Mouse (Mus musculus): ENCODE data around the gene Adnp. TPM values are rescaled to one million over a fixed set of nuclear protein-coding genes. Genes with fewer than 3 reads are reported as not detected.

The Adnp gene
- total RNA-seq (2021) = 10 to 100 TPM; 99.3 to 99.9 TPM
- long read RNA-seq, experiment 1, full-length matches to known transcripts = 2 of 2 reads
- long read RNA-seq, experiment 1, partial matches to known transcripts = 0 of 2 reads
- long read RNA-seq, experiment 1, other reads (novel, unspliced or antisense) = 0 of 2 reads
- long read RNA-seq, experiment 2, full-length matches to known transcripts = 2 of 2 reads
- long read RNA-seq, experiment 2, partial matches to known transcripts = 0 of 2 reads
- long read RNA-seq, experiment 2, other reads (novel, unspliced or antisense) = 0 of 2 reads

- DNase-seq (ENCODE audit: low spot score in 2 of 2) = peak; percentile 95 to 98
Observed at GRCm38 (mm10) chr2:168206725-168207644, at the start of gene Adnp. TSS of gene Adnp (minus strand) at chr2:168207112.

- DNase-seq (ENCODE audit: low spot score in 2 of 2) = no peak
Observed at GRCm38 (mm10) chr2:168256506-168256905, 49.6 kb upstream of the Adnp start.

GRCm38 (mm10) chr2:168253822-168254221 is 46.9 kb upstream of the Adnp start:
- no peak for DNase-seq (ENCODE audit: low spot score in 2 of 2)

GRCm38 (mm10) chr2:168252639-168253292 is 45.9 kb upstream of the Adnp start:
- no peak for DNase-seq (ENCODE audit: low spot score in 2 of 2)

- DNase-seq (ENCODE audit: low spot score in 2 of 2) = peak; percentile 86 to 90
Observed at GRCm38 (mm10) chr2:168250270-168250669, 43.4 kb upstream of the Adnp start.

GRCm38 (mm10) chr2:168248856-168249245 is 41.9 kb upstream of the Adnp start:
- DNase-seq (ENCODE audit: low spot score in 2 of 2) = peak; percentile 29 to 40

GRCm38 (mm10) chr2:168248167-168248855 is 41.4 kb upstream of the Adnp start:
- peak; percentile 17 to 40 for DNase-seq (ENCODE audit: low spot score in 2 of 2)

- no peak for DNase-seq (ENCODE audit: low spot score in 2 of 2)
Observed at GRCm38 (mm10) chr2:168245571-168245970, 38.7 kb upstream of the Adnp start.

- no peak for DNase-seq (ENCODE audit: low spot score in 2 of 2)
Observed at GRCm38 (mm10) chr2:168243278-168243677, 36.4 kb upstream of the Adnp start.

- DNase-seq (ENCODE audit: low spot score in 2 of 2) = no peak
Observed at GRCm38 (mm10) chr2:168242841-168243240, 35.9 kb upstream of the Adnp start.

GRCm38 (mm10) chr2:168238335-168238734 is 31.4 kb upstream of the Adnp start:
- no peak for DNase-seq (ENCODE audit: low spot score in 2 of 2)

GRCm38 (mm10) chr2:168233286-168233685 is 26.4 kb upstream of the Adnp start:
- DNase-seq (ENCODE audit: low spot score in 2 of 2) = no peak

- DNase-seq (ENCODE audit: low spot score in 2 of 2) = no peak
Observed at GRCm38 (mm10) chr2:168231471-168231829, 24.5 kb upstream of the Adnp start.

GRCm38 (mm10) chr2:168230773-168231470 is 24.0 kb upstream of the Adnp start:
- DNase-seq (ENCODE audit: low spot score in 2 of 2) = no peak

GRCm38 (mm10) chr2:168230026-168230728 is 23.3 kb upstream of the Adnp start, which contains the start of the genes Gm20716, Dpm1 and Mocs3:
TSS of gene Gm20716 (minus strand) at chr2:168230364.
TSS of gene Dpm1 (minus strand) at chr2:168230591.
TSS of gene Mocs3 (plus strand) at chr2:168230622.
- peak; percentile 91 to 95 for DNase-seq (ENCODE audit: low spot score in 2 of 2)

GRCm38 (mm10) chr2:168229116-168230025 is 22.5 kb upstream of the Adnp start:
- DNase-seq (ENCODE audit: low spot score in 2 of 2) = peak in 1 of 2 experiments; percentile 45

GRCm38 (mm10) chr2:168223326-168223725 is 16.4 kb upstream of the Adnp start:
- DNase-seq (ENCODE audit: low spot score in 2 of 2) = no peak

- DNase-seq (ENCODE audit: low spot score in 2 of 2) = no peak
Observed at GRCm38 (mm10) chr2:168213788-168214397, 7.0 kb upstream of the Adnp start.

All from layer of hippocampus, postnatal 14 days (tissue).